Mouse (Mus musculus) liver, embryonic 16.5 days (tissue): Measurements from ENCODE around the gene Flii. TPM values are rescaled to one million over a fixed set of nuclear protein-coding genes. Genes with fewer than 3 reads are reported as not detected.

Experiments used
- ATAC-seq: fragments of 200-750 bp; cut with Nextera tagmentation; 2 replicates; pipeline ENCODE4 v1.8.0; 2017; ENCODE audit warnings: low read depth, mild to moderate bottlenecking, moderate number of reproducible peaks, moderate library complexity
- H3K27ac ChIP-seq: fragments of 300-500 bp; sonication (generic); 2 replicates; pipeline ENCODE4 v1.5.1; 2014; ENCODE audit warnings: mild to moderate bottlenecking, low read length
- H3K27me3 ChIP-seq: fragments of 300-500 bp; sonication (generic); 2 replicates; pipeline ENCODE4 v1.6.1; 2014; ENCODE audit warnings: low read depth, low read length, mixed read lengths; ENCODE audit not compliant: control insufficient read depth, insufficient read depth
- H3K36me3 ChIP-seq: fragments of 300-500 bp; sonication (generic); 2 replicates; pipeline ENCODE4 v1.6.1; 2014; ENCODE audit warnings: mild to moderate bottlenecking; ENCODE audit not compliant: control insufficient read depth, insufficient read depth
- H3K4me1 ChIP-seq: fragments of 300-500 bp; sonication (generic); 2 replicates; pipeline ENCODE4 v1.6.1; 2014; ENCODE audit warnings: low read depth, low read length, mixed read lengths; ENCODE audit not compliant: control insufficient read depth
- H3K4me2 ChIP-seq: fragments of 300-500 bp; sonication (generic); 2 replicates; pipeline ENCODE4 v1.6.1; 2014; ENCODE audit warnings: low read depth, low read length, mixed read lengths
- H3K4me3 ChIP-seq: fragments of 300-500 bp; sonication (generic); 2 replicates; pipeline ENCODE4 v1.5.1; 2014; ENCODE audit warnings: low read depth, mild to moderate bottlenecking, low read length
- H3K9ac ChIP-seq: fragments of 300-500 bp; sonication (generic); 2 replicates; pipeline ENCODE4 v1.6.1; 2014; ENCODE audit warnings: low read depth, low read length
- H3K9me3 ChIP-seq: fragments of 300-500 bp; sonication (generic); replicated peaks from 2 replicates; pipeline ENCODE4 v1.6.1; 2016; ENCODE audit warnings: low read length; ENCODE audit not compliant: control insufficient read depth
- WGBS: fragments of 180-500 bp; shearing (Covaris S2); extraction: QIAGEN DNeasy Blood & Tissue Kit; methylation state at CpG from one replicate; pipeline ENCODE4 v1.1.7; 2014; ENCODE audit not compliant: insufficient replicate concordance; 5-methylcytosine and 5-hydroxymethylcytosine counted together
- polyA plus RNA-seq: library from polyadenylated mRNA; unstranded; fragments of >200 nt; fragmentation: Nextera tagmentation; extraction: Ambion mirVana; gene quantifications from 2 replicates; pipeline ENCODE4 v1.2.1, GENCODE M21; 2015

Gene Flii
- polyA plus RNA-seq, 1 experiment from 2014 or later: 29.7 TPM

- no peak for ATAC-seq
- Histone ChIP-seq H3K27me3 (no peaks in the 10 kb centered on the region), H3K9me3 (no peaks in the 10 kb centered on the region), H3K36me3 (peaks cover 1% of the 10 kb centered on the region; the same call in 1 of the 2 replicates), H3K4me1 (peaks cover 31% of the 10 kb centered on the region), H3K27ac (no peak overlapping the region), H3K9ac (no peak overlapping the region), H3K4me3 (peak overlapping the region; percentile 86), H3K4me2 (peak overlapping the region; percentile 89)
- 70% methylated on average over 6 of the region's 6 CpGs for WGBS
Observed at GRCm38 (mm10) chr11:60729217-60729641, 2.2 kb upstream of the Flii start.

GRCm38 (mm10) chr11:60728260-60728761, 1.2 kb upstream of the Flii start, which contains the start of gene Mief2:
Gene Mief2 (plus strand): TSS chr11:60728398.
- no peaks in the 10 kb centered on the region for H3K9me3 ChIP-seq
- peaks cover 31% of the 10 kb centered on the region for H3K4me1 ChIP-seq
- no peaks in the 10 kb centered on the region for H3K27me3 ChIP-seq
- H3K9ac ChIP-seq: peak within 1 kb of the TSS; percentile 86
- H3K27ac ChIP-seq: peak within 1 kb of the TSS; percentile 79
- H3K4me3 ChIP-seq: peak within 1 kb of the TSS; percentile 86
- peaks cover 2% of the 10 kb centered on the region; the same call in 1 of the 2 replicates for H3K36me3 ChIP-seq
- peak within 1 kb of the TSS; percentile 89 for H3K4me2 ChIP-seq
- ATAC-seq: peak; percentile 89
- WGBS: under 1% methylated on average over 44 of the region's 44 CpGs

- WGBS: 5% methylated on average over 12 of the region's 12 CpGs
- Histone ChIP-seq H3K9me3 (no peaks in the 10 kb centered on the region), H3K4me1 (peaks cover 31% of the 10 kb centered on the region), H3K27ac (peak overlapping the region; percentile 79), H3K36me3 (peaks cover 2% of the 10 kb centered on the region; the same call in 1 of the 2 replicates), H3K27me3 (no peaks in the 10 kb centered on the region), H3K4me2 (peak overlapping the region; percentile 89), H3K9ac (peak overlapping the region; percentile 86), H3K4me3 (peak overlapping the region; percentile 86)
- ATAC-seq: 0 out of 2 replicates have a peak, but pooled peaks have one; percentile 1
Observed at GRCm38 (mm10) chr11:60727392-60728140, 503 bp upstream of the Flii start.

GRCm38 (mm10) chr11:60719263-60719662, 7.8 kb downstream of the Flii start:
- Histone ChIP-seq H3K27me3 (no peaks in the 10 kb centered on the region), H3K4me2 (no peak overlapping the region), H3K9ac (no peak overlapping the region), H3K4me1 (no peaks in the 10 kb centered on the region), H3K9me3 (no peaks in the 10 kb centered on the region), H3K36me3 (peaks cover 21% of the 10 kb centered on the region), H3K27ac (no peak overlapping the region), H3K4me3 (no peak overlapping the region)
- 35% methylated on average over 5 of the region's 5 CpGs for WGBS
- no peak for ATAC-seq

- H3K27ac ChIP-seq: no peak overlapping the region
- ATAC-seq: no peak
- H3K4me3 ChIP-seq: no peak overlapping the region
- H3K36me3 ChIP-seq: peaks cover 40% of the 10 kb centered on the region
- no peaks in the 10 kb centered on the region for H3K27me3 ChIP-seq
- no peak overlapping the region for H3K4me2 ChIP-seq
- H3K9ac ChIP-seq: no peak overlapping the region
- WGBS: 66% methylated on average over 5 of the region's 5 CpGs
- H3K9me3 ChIP-seq: no peaks in the 10 kb centered on the region
- H3K4me1 ChIP-seq: no peaks in the 10 kb centered on the region
Observed at GRCm38 (mm10) chr11:60715833-60716232, 11.2 kb downstream of the Flii start.

- no peak overlapping the region for H3K9ac ChIP-seq
- H3K9me3 ChIP-seq: no peaks in the 10 kb centered on the region
- no peak for ATAC-seq
- H3K27ac ChIP-seq: no peak overlapping the region
- no peaks in the 10 kb centered on the region for H3K4me1 ChIP-seq
- H3K4me3 ChIP-seq: no peak overlapping the region
- H3K27me3 ChIP-seq: no peaks in the 10 kb centered on the region
- WGBS: 82% methylated on average over 13 of the region's 13 CpGs
- H3K36me3 ChIP-seq: peaks cover 41% of the 10 kb centered on the region
- no peak overlapping the region for H3K4me2 ChIP-seq
Observed at GRCm38 (mm10) chr11:60712639-60713255, 14.3 kb downstream of the Flii start.

- H3K9me3 ChIP-seq: no peaks in the 10 kb centered on the region
- ATAC-seq: no peak
- H3K27me3 ChIP-seq: no peaks in the 10 kb centered on the region
- peaks cover 42% of the 10 kb centered on the region for H3K36me3 ChIP-seq
- no peak overlapping the region for H3K4me3 ChIP-seq
- no peak overlapping the region for H3K27ac ChIP-seq
- H3K4me1 ChIP-seq: no peaks in the 10 kb centered on the region
- 90% methylated on average over 18 of the region's 18 CpGs for WGBS
- H3K4me2 ChIP-seq: no peak overlapping the region
- H3K9ac ChIP-seq: no peak overlapping the region
Observed at GRCm38 (mm10) chr11:60712040-60712439, 15.0 kb downstream of the Flii start.

- H3K9me3 ChIP-seq: no peaks in the 10 kb centered on the region
- H3K36me3 ChIP-seq: peaks cover 49% of the 10 kb centered on the region
- H3K4me3 ChIP-seq: no peak overlapping the region
- ATAC-seq: no peak
- H3K4me2 ChIP-seq: no peak overlapping the region
- H3K27me3 ChIP-seq: no peaks in the 10 kb centered on the region
- no peak overlapping the region for H3K9ac ChIP-seq
- H3K27ac ChIP-seq: no peak overlapping the region
- 84% methylated on average over 17 of the region's 17 CpGs for WGBS
- H3K4me1 ChIP-seq: no peaks in the 10 kb centered on the region
Observed at GRCm38 (mm10) chr11:60711218-60711617, 15.8 kb downstream of the Flii start.
